ENCODE assay signal across 8 mouse cellular contexts in genomic region chr2:71211591-71212359, GRCm38 (mm10). TPM values are rescaled to one million over a fixed set of nuclear protein-coding genes. Genes with fewer than 3 reads are reported as not detected.
DNase-seq lines count a peak whose midpoint lies in the region; ATAC-seq lines count a peak whose summit lies in the region.

Gene Dync1i2 (plus strand): TSS chr2:71211706.

- WGBS in hindbrain, embryonic 16.5 days = 0% methylated on average over 51 of the region's 57 CpGs
- 0% methylated on average over 57 of the region's 57 CpGs for WGBS in macrophage (ENCODE audit: missing documents)

- no peaks in the 10 kb centered on the region for H3K9me3 ChIP-seq in hindbrain, embryonic 16.5 days (ENCODE audit: control insufficient read depth, low read length)

- H3K4me2 ChIP-seq in hindbrain, embryonic 16.5 days (ENCODE audit: low read length) = peak within 1 kb of the TSS; percentile 64

- H3K9ac ChIP-seq in hindbrain, embryonic 16.5 days (ENCODE audit: low read depth, low read length) = peak within 1 kb of the TSS; percentile 95

- H3K79me2 ChIP-seq in macrophage (ENCODE audit: inconsistent target) = peaks cover 52% of the 10 kb centered on the region

- H3K27me3 ChIP-seq in hindbrain, embryonic 16.5 days (replicated peaks; ENCODE audit: control insufficient read depth, insufficient read depth, low read length) = no peaks in the 10 kb centered on the region

- peak; percentile 100 for ATAC-seq in hindbrain, embryonic 16.5 days

- H3K4me1 ChIP-seq in hindbrain, embryonic 16.5 days (ENCODE audit: control insufficient read depth, insufficient read depth, low read depth, low read length) = peaks cover 5% of the 10 kb centered on the region

- DNase-seq in WW6 (ENCODE audit: low read depth, low spot score) = peak; percentile 90
- DNase-seq in cerebellum, postnatal 4 days (ENCODE audit: low spot score in 2 of 2) = peak; percentile 75 to 88
- peak; percentile 93 for DNase-seq in gastrocnemius, adult 18-20 months (ENCODE audit: low spot score)
- DNase-seq in left cerebral cortex, adult 18-20 months (ENCODE audit: low spot score in 2 of 2) = peak; percentile 83 to 93
- DNase-seq in right cerebral cortex, adult 18-20 months = peak; percentile 96
- DNase-seq in urinary bladder, postnatal 10 days (ENCODE audit: low spot score) = peak; percentile 49

- H3K36me3 ChIP-seq in hindbrain, embryonic 16.5 days (ENCODE audit: control insufficient read depth, insufficient read depth, low read length) = no peaks in the 10 kb centered on the region
- H3K36me3 ChIP-seq in macrophage (ENCODE audit: inconsistent target) = no peaks in the 10 kb centered on the region

- H3K4me3 ChIP-seq in hindbrain, embryonic 16.5 days (ENCODE audit: low read length) = peak within 1 kb of the TSS; percentile 93
- H3K4me3 ChIP-seq in macrophage (ENCODE audit: inconsistent target) = peak within 1 kb of the TSS; percentile 74

- peak within 1 kb of the TSS; percentile 90 for H3K27ac ChIP-seq in hindbrain, embryonic 16.5 days (ENCODE audit: low read depth, low read length)
- peak within 1 kb of the TSS; percentile 71 for H3K27ac ChIP-seq in macrophage

RNA-seq across cellular contexts. Expression of gene Dync1i2, which starts in this region (rescaled TPM):
- 10 to 100 TPM; 40.4 to 42.3 TPM for total RNA-seq in gastrocnemius, adult 18-20 months (2021)
- 145 and 167 TPM in 2 replicates for polyA plus RNA-seq in hindbrain, embryonic 16.5 days (2015; fragmentation: Nextera tagmentation; extraction: Ambion mirVana)
- 100 to 1,000 TPM; 124 to 125 TPM for total RNA-seq in left cerebral cortex, adult 18-20 months (2021)
- total RNA-seq in macrophage (2018; cell fraction: chromatin; rRNA removed) = 100 to 1,000 TPM in 24 of 26 experiments, 10 to 100 TPM in 2; 93.1 to 332 (median 148) TPM
- 100 to 1,000 TPM; 134 to 184 (median 162) TPM for total RNA-seq in macrophage (2018; cell fraction: cytosol; rRNA removed)
- total RNA-seq in macrophage (2018; cell fraction: nucleus; rRNA removed) = 100 to 1,000 TPM in 23 of 26 experiments, 10 to 100 TPM in 3; 94.9 to 355 (median 159) TPM
- polyA plus RNA-seq in macrophage (2018) = 168 to 235 TPM (median 216 TPM) in 3 replicates

Comparison
In these comparisons a context has a peak if more than half of its experiments do, and no peak if none do; other contexts are left out.
1. Peak in every context shown above with its lines: DNase-seq, ATAC-seq, H3K4me3 ChIP-seq and H3K27ac ChIP-seq.